Mouse (Mus musculus): Measurements from ENCODE around the gene Ccdc97. TPM values are rescaled to one million over a fixed set of nuclear protein-coding genes. Genes with fewer than 3 reads are reported as not detected.

Gene Ccdc97
- polyA plus RNA-seq (2012; rRNA removed), result 17.1 and 19.5 TPM in 2 replicates
- 11.3 and 13.2 TPM in 2 replicates for polyA plus RNA-seq (2014; fragmentation: Nextera tagmentation; extraction: Ambion mirVana)

GRCm38 (mm10) chr7:25718788-25719417 is at the start of gene Ccdc97:
TSS of gene Ccdc97 (minus strand) at chr7:25719088.
- peak within 1 kb of the TSS; percentile 86 for H3K4me2 ChIP-seq (ENCODE audit: low read depth)
- ATAC-seq (ENCODE audit: insufficient read depth), result peak; percentile 77
- H3K36me3 ChIP-seq (replicated peaks; ENCODE audit: control insufficient read depth, insufficient read depth, low read depth), result peaks cover 55% of the 10 kb centered on the region
- peak; percentile 91 to 93 (median 92) for DNase-seq (ENCODE audit: low read depth in 3 of 3, low spot score in 3 of 3)
- WGBS (ENCODE audit: insufficient replicate concordance), result 2% methylated on average over 32 of the region's 32 CpGs
- H3K9me3 ChIP-seq (ENCODE audit: control insufficient read depth, low read length), result no peaks in the 10 kb centered on the region
- H3K27me3 ChIP-seq (ENCODE audit: control insufficient read depth, insufficient read depth, low read length), result no peaks in the 10 kb centered on the region
- H3K27ac ChIP-seq, result peak within 1 kb of the TSS; percentile 48
- H3K4me1 ChIP-seq (replicated peaks; ENCODE audit: control insufficient read depth in 2 of 2, insufficient read depth in 2 of 2, low read length in 1 of 2), result peaks cover 11 to 20% of the 10 kb centered on the region in 2 experiments
- TF ChIP-seq EP300 (IDR thresholded peaks at IDR 0.05; ENCODE audit: low read depth) (peak; percentile 33; the same call in 1 of the 2 replicates), CTCF (IDR thresholded peaks at IDR 0.05; ENCODE audit: low read depth) (no peak)
- peak within 1 kb of the TSS; percentile 76 for H3K9ac ChIP-seq (replicated peaks)
- peak within 1 kb of the TSS; percentile 76 to 98 for H3K4me3 ChIP-seq (ENCODE audit: insufficient read depth in 1 of 2, low read depth in 2 of 2, low read length in 2 of 2)

GRCm38 (mm10) chr7:25768229-25768628 is 49.3 kb upstream of the Ccdc97 start:
- ATAC-seq (ENCODE audit: insufficient read depth) (no peak), DNase-seq (ENCODE audit: low read depth in 3 of 3, low spot score in 3 of 3) (no peak)
- Histone ChIP-seq H3K36me3 (replicated peaks; ENCODE audit: control insufficient read depth, insufficient read depth, low read depth) (no peaks in the 10 kb centered on the region), H3K4me2 (ENCODE audit: low read depth) (no peak overlapping the region), H3K27me3 (ENCODE audit: control insufficient read depth, insufficient read depth, low read length) (no peaks in the 10 kb centered on the region), H3K4me1 (replicated peaks; ENCODE audit: control insufficient read depth in 2 of 2, insufficient read depth in 2 of 2, low read length in 1 of 2) (peaks cover 0 to 4% of the 10 kb centered on the region in 2 experiments; a peak in 2 of 4 replicates), H3K9ac (replicated peaks) (no peak overlapping the region), H3K27ac (no peak overlapping the region), H3K9me3 (ENCODE audit: control insufficient read depth, low read length) (no peaks in the 10 kb centered on the region), H3K4me3 (ENCODE audit: insufficient read depth in 1 of 2, low read depth in 2 of 2, low read length in 2 of 2) (no peak overlapping the region)
- 70% methylated on average over 5 of the region's 5 CpGs for WGBS (ENCODE audit: insufficient replicate concordance)
- TF ChIP-seq EP300 (IDR thresholded peaks at IDR 0.05; ENCODE audit: low read depth) (no peak), CTCF (IDR thresholded peaks at IDR 0.05; ENCODE audit: low read depth) (no peak)

- 64% methylated on average over 6 of the region's 6 CpGs for WGBS (ENCODE audit: insufficient replicate concordance)
- Histone ChIP-seq H3K27ac (no peak overlapping the region), H3K36me3 (replicated peaks; ENCODE audit: control insufficient read depth, insufficient read depth, low read depth) (no peaks in the 10 kb centered on the region), H3K4me3 (ENCODE audit: insufficient read depth in 1 of 2, low read depth in 2 of 2, low read length in 2 of 2) (no peak overlapping the region), H3K9me3 (ENCODE audit: control insufficient read depth, low read length) (no peaks in the 10 kb centered on the region), H3K27me3 (ENCODE audit: control insufficient read depth, insufficient read depth, low read length) (no peaks in the 10 kb centered on the region), H3K9ac (replicated peaks) (no peak overlapping the region), H3K4me1 (replicated peaks; ENCODE audit: control insufficient read depth in 2 of 2, insufficient read depth in 2 of 2, low read length in 1 of 2) (peaks cover 0 to 4% of the 10 kb centered on the region in 2 experiments; a peak in 2 of 4 replicates), H3K4me2 (ENCODE audit: low read depth) (no peak overlapping the region)
- TF ChIP-seq EP300 (IDR thresholded peaks at IDR 0.05; ENCODE audit: low read depth), result no peak
- no peak for TF ChIP-seq CTCF (IDR thresholded peaks at IDR 0.05; ENCODE audit: low read depth)
- DNase-seq (ENCODE audit: low read depth in 3 of 3, low spot score in 3 of 3) (no peak), ATAC-seq (ENCODE audit: insufficient read depth) (no peak)
Measured at GRCm38 (mm10) chr7:25766108-25766507, 47.2 kb upstream of the Ccdc97 start.

GRCm38 (mm10) chr7:25764221-25764620 is 45.3 kb upstream of the Ccdc97 start:
- no peak for DNase-seq (ENCODE audit: low read depth in 3 of 3, low spot score in 3 of 3)
- ATAC-seq (ENCODE audit: insufficient read depth), result no peak

GRCm38 (mm10) chr7:25763678-25764077 is 44.8 kb upstream of the Ccdc97 start:
- Histone ChIP-seq H3K36me3 (replicated peaks; ENCODE audit: control insufficient read depth, insufficient read depth, low read depth) (no peaks in the 10 kb centered on the region), H3K4me3 (ENCODE audit: insufficient read depth in 1 of 2, low read depth in 2 of 2, low read length in 2 of 2) (no peak overlapping the region), H3K9me3 (ENCODE audit: control insufficient read depth, low read length) (no peaks in the 10 kb centered on the region), H3K9ac (replicated peaks) (no peak overlapping the region), H3K4me1 (replicated peaks; ENCODE audit: control insufficient read depth in 2 of 2, insufficient read depth in 2 of 2, low read length in 1 of 2) (peaks cover 0 to 4% of the 10 kb centered on the region in 2 experiments; a peak in 2 of 4 replicates), H3K27ac (no peak overlapping the region), H3K4me2 (ENCODE audit: low read depth) (no peak overlapping the region), H3K27me3 (ENCODE audit: control insufficient read depth, insufficient read depth, low read length) (no peaks in the 10 kb centered on the region)
- ATAC-seq (ENCODE audit: insufficient read depth) (no peak), DNase-seq (ENCODE audit: low read depth in 3 of 3, low spot score in 3 of 3) (no peak)
- no peak for TF ChIP-seq EP300 (IDR thresholded peaks at IDR 0.05; ENCODE audit: low read depth)
- no peak for TF ChIP-seq CTCF (IDR thresholded peaks at IDR 0.05; ENCODE audit: low read depth)
- WGBS (ENCODE audit: insufficient replicate concordance), result 49% methylated on average over 11 of the region's 11 CpGs

More at GRCm38 (mm10) chr7:25764221-25764620, 45.3 kb upstream of the Ccdc97 start:
- H3K36me3 ChIP-seq (replicated peaks; ENCODE audit: control insufficient read depth, insufficient read depth, low read depth), result no peaks in the 10 kb centered on the region
- no peaks in the 10 kb centered on the region for H3K27me3 ChIP-seq (ENCODE audit: control insufficient read depth, insufficient read depth, low read length)
- 48% methylated on average over 5 of the region's 5 CpGs for WGBS (ENCODE audit: insufficient replicate concordance)
- no peak for TF ChIP-seq EP300 (IDR thresholded peaks at IDR 0.05; ENCODE audit: low read depth)
- no peak for TF ChIP-seq CTCF (IDR thresholded peaks at IDR 0.05; ENCODE audit: low read depth)
- peaks cover 0 to 4% of the 10 kb centered on the region in 2 experiments; a peak in 2 of 4 replicates for H3K4me1 ChIP-seq (replicated peaks; ENCODE audit: control insufficient read depth in 2 of 2, insufficient read depth in 2 of 2, low read length in 1 of 2)
- no peaks in the 10 kb centered on the region for H3K9me3 ChIP-seq (ENCODE audit: control insufficient read depth, low read length)
- no peak overlapping the region for H3K27ac ChIP-seq
- H3K9ac ChIP-seq (replicated peaks), result no peak overlapping the region
- H3K4me2 ChIP-seq (ENCODE audit: low read depth), result no peak overlapping the region
- H3K4me3 ChIP-seq (ENCODE audit: insufficient read depth in 1 of 2, low read depth in 2 of 2, low read length in 2 of 2), result no peak overlapping the region

Measured in liver, embryonic 14.5 days (tissue).